Comparison of ENCODE assay signal across 15 mouse cellular contexts in genomic region chr8:124067059-124067750, GRCm38 (mm10). TPM values are rescaled to one million over a fixed set of nuclear protein-coding genes. Genes with fewer than 3 reads are reported as not detected.
DNase-seq lines count a peak whose midpoint lies in the region; ATAC-seq and TF ChIP-seq lines count a peak whose summit lies in the region.
"Had no signal": no experiment of that assay in that cellular context is flagged by ENCODE, and none has a peak within 500 bp of the region (broad histone marks: within the 10 kb centered on the region; RNA-seq: fewer than 3 reads in every experiment).

No protein-coding gene starts in this region.

- no peak for TF ChIP-seq CTCF in Patski (IDR thresholded peaks at IDR 0.05)

- POLR2A ChIA-PET in Patski (lab: Charles Lee), result interaction anchor here (0.7 to 1.5 kb wide), 2 partner anchors 211 to 277 kb away, joined by 3 to 4 read pairs; no protein-coding TSS in a partner anchor

- peaks cover 27% of the 10 kb centered on the region for H3K4me1 ChIP-seq in heart, embryonic 12.5 days (replicated peaks)
- peaks cover 24% of the 10 kb centered on the region for H3K4me1 ChIP-seq in limb, embryonic 12.5 days (replicated peaks)
- H3K4me1 ChIP-seq in forebrain, embryonic 12.5 days, result peaks cover 19% of the 10 kb centered on the region

- 68% methylated on average over 4 of the region's 4 CpGs for WGBS in heart, embryonic 12.5 days
- 68% methylated on average over 4 of the region's 4 CpGs for WGBS in limb, embryonic 12.5 days
- 79% methylated on average over 4 of the region's 4 CpGs for WGBS in forebrain, embryonic 12.5 days

- no peak overlapping the region for H3K9ac ChIP-seq in heart, embryonic 12.5 days
- no peak overlapping the region for H3K9ac ChIP-seq in limb, embryonic 12.5 days (replicated peaks)
- H3K9ac ChIP-seq in forebrain, embryonic 12.5 days, result no peak overlapping the region
- H3K9ac ChIP-seq: kidney, embryonic 15.5 days had no signal

- H3K9me3 ChIP-seq in heart, embryonic 12.5 days (replicated peaks), result no peaks in the 10 kb centered on the region
- no peaks in the 10 kb centered on the region for H3K9me3 ChIP-seq in limb, embryonic 12.5 days
- H3K9me3 ChIP-seq in forebrain, embryonic 12.5 days, result no peaks in the 10 kb centered on the region
- H3K9me3 ChIP-seq: kidney, embryonic 15.5 days had no signal

- H3K4me3 ChIP-seq in heart, embryonic 12.5 days, result no peak overlapping the region
- H3K4me3 ChIP-seq in limb, embryonic 12.5 days (replicated peaks), result no peak overlapping the region
- no peak overlapping the region for H3K4me3 ChIP-seq in forebrain, embryonic 12.5 days (replicated peaks)
- H3K4me3 ChIP-seq: kidney, embryonic 15.5 days had no signal

- in situ Hi-C loops in Patski (cut with MboI; ENCODE audit: low pct_unique_long_range_greater_than_20kb), result no loop called here

- no peak for ATAC-seq in heart, embryonic 12.5 days (ENCODE audit: insufficient number of reproducible peaks, low FRiP score)
- peak; percentile 82 for ATAC-seq in Patski
- no peak for ATAC-seq in limb, embryonic 12.5 days (ENCODE audit: insufficient number of reproducible peaks, insufficient read depth, low FRiP score, low TSS enrichment, low read depth)
- ATAC-seq in forebrain, embryonic 12.5 days (ENCODE audit: low FRiP score), result no peak
- ATAC-seq: hindbrain, postnatal 0 days; intestine, postnatal 0 days had no signal

- H3K27ac ChIP-seq in heart, embryonic 12.5 days (ENCODE audit: poor library complexity, severe bottlenecking), result 0 out of 2 replicates have a peak overlapping the region, but pooled peaks have one; percentile 40
- H3K27ac ChIP-seq in limb, embryonic 12.5 days, result peak overlapping the region; percentile 57
- no peak overlapping the region for H3K27ac ChIP-seq in forebrain, embryonic 12.5 days
- H3K27ac ChIP-seq: hindbrain, postnatal 0 days; kidney, embryonic 15.5 days had no signal

- CTCF ChIA-PET in Patski (lab: Charles Lee), result interaction anchor here (1.1 to 1.8 kb wide), 6 partner anchors 11 to 284 kb away, joined by 3 to 10 read pairs (median 3); no protein-coding TSS in a partner anchor

- H3K36me3 ChIP-seq in heart, embryonic 12.5 days, result no peaks in the 10 kb centered on the region
- no peaks in the 10 kb centered on the region for H3K36me3 ChIP-seq in limb, embryonic 12.5 days
- no peaks in the 10 kb centered on the region for H3K36me3 ChIP-seq in forebrain, embryonic 12.5 days (replicated peaks)
- H3K36me3 ChIP-seq: kidney, embryonic 15.5 days had no signal

- DNase-seq in heart, postnatal 4 days, result no peak
- DNase-seq in 3T3-L1 (ENCODE audit: low read depth, low spot score) (peak; percentile 54), Patski (ENCODE audit: low read depth, low spot score) (peak; percentile 84)
- no peak for DNase-seq in urinary bladder, postnatal 25 days (ENCODE audit: low spot score)
- DNase-seq: adrenal gland, postnatal 10 days; cerebellum, adult 11-12 months; cerebellum, postnatal 25 days; lung, adult 2 months; thymus, adult 2 months had no signal

- H3K4me2 ChIP-seq in heart, embryonic 12.5 days, result no peak overlapping the region
- no peak overlapping the region for H3K4me2 ChIP-seq in limb, embryonic 12.5 days
- H3K4me2 ChIP-seq in forebrain, embryonic 12.5 days, result no peak overlapping the region
- H3K4me2 ChIP-seq: kidney, embryonic 15.5 days had no signal

- peaks cover 14% of the 10 kb centered on the region; the same call in 1 of the 2 replicates for H3K27me3 ChIP-seq in heart, embryonic 12.5 days (replicated peaks)
- no peaks in the 10 kb centered on the region for H3K27me3 ChIP-seq in Patski
- no peaks in the 10 kb centered on the region for H3K27me3 ChIP-seq in limb, embryonic 12.5 days
- peaks cover 4% of the 10 kb centered on the region; the same call in 1 of the 2 replicates for H3K27me3 ChIP-seq in forebrain, embryonic 12.5 days

RNA-seq across cellular contexts. Expression of gene Urb2, which starts 45.9 kb away (rescaled TPM):
- 5.6 TPM in 2 replicates for polyA plus RNA-seq in heart, embryonic 12.5 days (2016; fragmentation: Nextera tagmentation; extraction: Ambion mirVana)
- 10 to 100 TPM; 10.8 to 11.1 TPM for total RNA-seq in heart, postnatal 4 days (2021)
- 11.6 TPM for polyA plus RNA-seq in Patski (2021)
- 5.1 and 6.4 TPM in 2 replicates for polyA plus RNA-seq in limb, embryonic 12.5 days (2016; fragmentation: Nextera tagmentation; extraction: Ambion mirVana)
- 6.5 and 7.7 TPM in 2 replicates for polyA plus RNA-seq in forebrain, embryonic 12.5 days (2016; fragmentation: Nextera tagmentation; extraction: Ambion mirVana)

RNA-seq across cellular contexts. Expression of gene Taf5l, which starts 46.0 kb away (rescaled TPM):
- polyA plus RNA-seq in heart, embryonic 12.5 days (2016; fragmentation: Nextera tagmentation; extraction: Ambion mirVana), result 31.2 and 32.2 TPM in 2 replicates
- total RNA-seq in heart, postnatal 4 days (2021), result 10 to 100 TPM; 27.5 to 29.9 TPM
- polyA plus RNA-seq in Patski (2021), result 28.6 TPM
- polyA plus RNA-seq in limb, embryonic 12.5 days (2016; fragmentation: Nextera tagmentation; extraction: Ambion mirVana), result 45.7 and 48.9 TPM in 2 replicates
- polyA plus RNA-seq in forebrain, embryonic 12.5 days (2016; fragmentation: Nextera tagmentation; extraction: Ambion mirVana), result 38.7 and 39.8 TPM in 2 replicates

Comparison
In these comparisons a context has a peak if more than half of its experiments do, and no peak if none do; other contexts are left out.
1. DNase-seq: peak in 3T3-L1 (single experiment) and Patski (single experiment); none in heart, postnatal 4 days (single experiment) and urinary bladder, postnatal 25 days (single experiment).